Mouse (Mus musculus) midbrain, embryonic 12.5 days (tissue): Measurements from ENCODE around the gene Gm42715. TPM values are rescaled to one million over a fixed set of nuclear protein-coding genes. Genes with fewer than 3 reads are reported as not detected.
"Not testable (repeated sequence)": the region's sequence is repeated elsewhere in the genome, so short reads cannot be mapped to it uniquely, and the experiment has no call there.

Experiments used
- ATAC-seq: fragments of 200-750 bp; cut with Nextera tagmentation; 2 replicates; pipeline ENCODE4 v1.8.0; 2017; ENCODE audit warnings: low read depth, moderate TSS enrichment, moderate library complexity; ENCODE audit not compliant: low FRiP score
- H3K27ac ChIP-seq: fragments of 300-500 bp; sonication (generic); replicated peaks from 2 replicates; pipeline ENCODE4 v1.5.1; 2016; ENCODE audit warnings: mild to moderate bottlenecking
- H3K27me3 ChIP-seq: fragments of 300-500 bp; sonication (generic); 2 replicates; pipeline ENCODE4 v1.6.1; 2016; ENCODE audit warnings: mild to moderate bottlenecking
- H3K36me3 ChIP-seq: fragments of 300-500 bp; sonication (generic); 2 replicates; pipeline ENCODE4 v1.6.1; 2016
- H3K4me1 ChIP-seq: fragments of 300-500 bp; sonication (generic); 2 replicates; pipeline ENCODE4 v1.6.1; 2016
- H3K4me2 ChIP-seq: fragments of 300-500 bp; sonication (generic); replicated peaks from 2 replicates; pipeline ENCODE4 v1.6.1; 2016; ENCODE audit warnings: mild to moderate bottlenecking, moderate library complexity
- H3K4me3 ChIP-seq: fragments of 300-500 bp; sonication (generic); 2 replicates; pipeline ENCODE4 v1.5.1; 2016; ENCODE audit warnings: mild to moderate bottlenecking
- H3K9ac ChIP-seq: fragments of 300-500 bp; sonication (generic); replicated peaks from 2 replicates; pipeline ENCODE4 v1.6.1; 2016; ENCODE audit warnings: mild to moderate bottlenecking, moderate library complexity
- H3K9me3 ChIP-seq: fragments of 300-500 bp; sonication (generic); 2 replicates; pipeline ENCODE4 v1.6.1; 2016; ENCODE audit warnings: mild to moderate bottlenecking
- WGBS: fragments of 180-500 bp; shearing (Covaris S2); methylation state at CpG from one replicate; pipeline ENCODE4 v1.1.7; 2016; 5-methylcytosine and 5-hydroxymethylcytosine counted together
- polyA plus RNA-seq: library from polyadenylated mRNA; unstranded; fragments of >200 nt; fragmentation: Nextera tagmentation; extraction: Ambion mirVana; gene quantifications from 2 replicates; pipeline ENCODE4 v1.2.1, GENCODE M21; 2016

Gene Gm42715
- polyA plus RNA-seq, 1 experiment from 2014 or later, result 19.4 TPM

- Histone ChIP-seq H3K4me3 (no peak overlapping the region), H3K9ac (no peak overlapping the region), H3K27ac (no peak overlapping the region), H3K27me3 (no peaks in the 10 kb centered on the region), H3K9me3 (no peaks in the 10 kb centered on the region), H3K36me3 (no peaks in the 10 kb centered on the region), H3K4me1 (peaks cover 9% of the 10 kb centered on the region; the same call in 1 of the 2 replicates), H3K4me2 (no peak overlapping the region)
- 90% methylated on average over 3 of the region's 3 CpGs for WGBS
- ATAC-seq, result no peak
Observed at GRCm38 (mm10) chr7:127508291-127508690, 11.1 kb upstream of the Gm42715 start.

GRCm38 (mm10) chr7:127509830-127510229 lies 9.6 kb upstream of the Gm42715 start:
- H3K4me1 ChIP-seq, result peaks cover 18% of the 10 kb centered on the region
- not testable (repeated sequence) for H3K4me2 ChIP-seq, H3K36me3 ChIP-seq, H3K4me3 ChIP-seq, ATAC-seq, H3K9me3 ChIP-seq, H3K27me3 ChIP-seq, H3K9ac ChIP-seq, H3K27ac ChIP-seq
- WGBS, result 88% methylated on average over 4 of the region's 4 CpGs

- Histone ChIP-seq H3K27ac (peak overlapping the region; percentile 98; the same call in 1 of the 2 replicates), H3K27me3 (no peaks in the 10 kb centered on the region), H3K4me1 (peaks cover 18% of the 10 kb centered on the region), H3K4me3 (peak overlapping the region; percentile 88), H3K9ac (no peak overlapping the region), H3K36me3 (peaks cover 20% of the 10 kb centered on the region), H3K9me3 (no peaks in the 10 kb centered on the region), H3K4me2 (peak overlapping the region; percentile 59)
- 37% methylated on average over 8 of the region's 8 CpGs for WGBS
- ATAC-seq, result no peak
Observed at GRCm38 (mm10) chr7:127511241-127511640, 8.1 kb upstream of the Gm42715 start.

- peaks cover 26% of the 10 kb centered on the region for H3K36me3 ChIP-seq
- H3K27me3 ChIP-seq, result no peaks in the 10 kb centered on the region
- no peaks in the 10 kb centered on the region for H3K9me3 ChIP-seq
- H3K27ac ChIP-seq, result peak within 1 kb of the TSS; percentile 98
- ATAC-seq, result peak; percentile 99
- H3K4me3 ChIP-seq, result peak within 1 kb of the TSS; percentile 88
- 2% methylated on average over 37 of the region's 37 CpGs for WGBS
- peak within 1 kb of the TSS; percentile 90 for H3K9ac ChIP-seq
- peaks cover 18% of the 10 kb centered on the region for H3K4me1 ChIP-seq
- H3K4me2 ChIP-seq, result peak within 1 kb of the TSS; percentile 59
Observed at GRCm38 (mm10) chr7:127511808-127512230, 7.6 kb upstream of the Gm42715 start, which contains the start of gene Srcap. Gene Srcap (plus strand): TSS chr7:127511983.

GRCm38 (mm10) chr7:127512231-127513015 lies 7.0 kb upstream of the Gm42715 start:
- peak overlapping the region; percentile 90 for H3K9ac ChIP-seq
- peaks cover 32% of the 10 kb centered on the region for H3K36me3 ChIP-seq
- H3K4me2 ChIP-seq, result peak overlapping the region; percentile 59
- peak overlapping the region; percentile 98 for H3K27ac ChIP-seq
- H3K27me3 ChIP-seq, result no peaks in the 10 kb centered on the region
- ATAC-seq, result peak; percentile 86
- H3K4me3 ChIP-seq, result peak overlapping the region; percentile 88
- H3K4me1 ChIP-seq, result peaks cover 18% of the 10 kb centered on the region
- H3K9me3 ChIP-seq, result no peaks in the 10 kb centered on the region
- WGBS, result under 1% methylated on average over 78 of the region's 93 CpGs

- Histone ChIP-seq H3K4me1 (peaks cover 18% of the 10 kb centered on the region), H3K27ac (peak overlapping the region; percentile 98), H3K4me3 (peak overlapping the region; percentile 88), H3K9ac (peak overlapping the region; percentile 90), H3K9me3 (no peaks in the 10 kb centered on the region), H3K27me3 (no peaks in the 10 kb centered on the region), H3K36me3 (peaks cover 37% of the 10 kb centered on the region), H3K4me2 (peak overlapping the region; percentile 59)
- WGBS, result 42% methylated on average over 8 of the region's 8 CpGs
- no peak for ATAC-seq
Observed at GRCm38 (mm10) chr7:127513016-127513390, 6.4 kb upstream of the Gm42715 start.

GRCm38 (mm10) chr7:127513781-127514180 lies 5.6 kb upstream of the Gm42715 start:
- no peak overlapping the region for H3K9ac ChIP-seq
- H3K27me3 ChIP-seq, result no peaks in the 10 kb centered on the region
- WGBS, result 91% methylated on average over 3 of the region's 3 CpGs
- H3K9me3 ChIP-seq, result no peaks in the 10 kb centered on the region
- H3K4me3 ChIP-seq, result peak overlapping the region; percentile 88
- peaks cover 18% of the 10 kb centered on the region for H3K4me1 ChIP-seq
- peaks cover 44% of the 10 kb centered on the region for H3K36me3 ChIP-seq
- peak overlapping the region; percentile 59 for H3K4me2 ChIP-seq
- ATAC-seq, result no peak
- H3K27ac ChIP-seq, result no peak overlapping the region

- Histone ChIP-seq H3K4me1 (peaks cover 18% of the 10 kb centered on the region), H3K27me3 (no peaks in the 10 kb centered on the region), H3K9ac (no peak overlapping the region), H3K4me3 (no peak overlapping the region), H3K36me3 (peaks cover 60% of the 10 kb centered on the region), H3K9me3 (no peaks in the 10 kb centered on the region), H3K27ac (no peak overlapping the region), H3K4me2 (no peak overlapping the region)
- ATAC-seq, result no peak
- WGBS, result 96% methylated on average over 7 of the region's 7 CpGs
Observed at GRCm38 (mm10) chr7:127515846-127516245, 3.5 kb upstream of the Gm42715 start.

GRCm38 (mm10) chr7:127516344-127516743 lies 3.0 kb upstream of the Gm42715 start:
- peaks cover 14% of the 10 kb centered on the region for H3K4me1 ChIP-seq
- no peak overlapping the region for H3K4me3 ChIP-seq
- ATAC-seq, result no peak
- no peak overlapping the region for H3K9ac ChIP-seq
- WGBS, result 98% methylated on average over 6 of the region's 7 CpGs
- H3K4me2 ChIP-seq, result no peak overlapping the region
- H3K27me3 ChIP-seq, result no peaks in the 10 kb centered on the region
- H3K27ac ChIP-seq, result no peak overlapping the region
- no peaks in the 10 kb centered on the region for H3K9me3 ChIP-seq
- H3K36me3 ChIP-seq, result peaks cover 65% of the 10 kb centered on the region

- ATAC-seq, result no peak
- Histone ChIP-seq H3K4me1 (no peaks in the 10 kb centered on the region), H3K27ac (no peak overlapping the region), H3K4me3 (no peak overlapping the region), H3K36me3 (peaks cover 89% of the 10 kb centered on the region), H3K27me3 (no peaks in the 10 kb centered on the region), H3K9ac (no peak overlapping the region), H3K9me3 (no peaks in the 10 kb centered on the region), H3K4me2 (no peak overlapping the region)
- WGBS, result 97% methylated on average over 3 of the region's 3 CpGs
Observed at GRCm38 (mm10) chr7:127541671-127542070, 22.3 kb downstream of the Gm42715 start.

GRCm38 (mm10) chr7:127549116-127549835 lies 29.9 kb downstream of the Gm42715 start:
- no peak overlapping the region for H3K4me3 ChIP-seq
- peaks cover 69% of the 10 kb centered on the region for H3K36me3 ChIP-seq
- H3K4me1 ChIP-seq, result no peaks in the 10 kb centered on the region
- H3K27me3 ChIP-seq, result no peaks in the 10 kb centered on the region
- no peak overlapping the region for H3K4me2 ChIP-seq
- H3K27ac ChIP-seq, result no peak overlapping the region
- no peak overlapping the region for H3K9ac ChIP-seq
- no peak for ATAC-seq
- WGBS, result 91% methylated on average over 15 of the region's 15 CpGs
- no peaks in the 10 kb centered on the region for H3K9me3 ChIP-seq

- 97% methylated on average over 8 of the region's 8 CpGs for WGBS
- Histone ChIP-seq H3K4me3 (no peak overlapping the region), H3K4me2 (no peak overlapping the region), H3K27me3 (no peaks in the 10 kb centered on the region), H3K4me1 (no peaks in the 10 kb centered on the region), H3K27ac (no peak overlapping the region), H3K36me3 (peaks cover 75% of the 10 kb centered on the region), H3K9ac (no peak overlapping the region), H3K9me3 (no peaks in the 10 kb centered on the region)
- ATAC-seq, result no peak
Observed at GRCm38 (mm10) chr7:127551558-127551957, 32.2 kb downstream of the Gm42715 start.
